Mouse (Mus musculus): ENCODE results near the gene Sox10. TPM values are rescaled to one million over a fixed set of nuclear protein-coding genes. Genes with fewer than 3 reads are reported as not detected.

Gene Sox10
- total and polyA plus RNA-seq, 2 experiments from 2014 or later = 0.12 to 0.53 TPM

GRCm38 (mm10) chr15:79144021-79144420 lies 21.0 kb downstream of the Sox10 start:
- no peak overlapping the region for H3K4me2 ChIP-seq (ENCODE audit: low read depth, low read length)
- peaks cover 7% of the 10 kb centered on the region; the same call in 1 of the 2 replicates for H3K4me1 ChIP-seq (ENCODE audit: control insufficient read depth, insufficient read depth)
- peaks cover 37% of the 10 kb centered on the region for H3K36me3 ChIP-seq (replicated peaks; ENCODE audit: control insufficient read depth, insufficient read depth, low read length)
- no peak for ATAC-seq (ENCODE audit: insufficient read depth, low read depth)
- no peak overlapping the region for H3K9ac ChIP-seq (replicated peaks; ENCODE audit: low read depth, low read length)
- H3K4me3 ChIP-seq (ENCODE audit: low read depth, low read length) = no peak overlapping the region
- no peak for DNase-seq (ENCODE audit: low spot score)
- TF ChIP-seq CTCF (IDR thresholded peaks at IDR 0.05; ENCODE audit: low read depth) (no peak), EP300 (IDR thresholded peaks at IDR 0.05; ENCODE audit: low read depth) (no peak)
- 57% methylated on average over 8 of the region's 8 CpGs for WGBS
- H3K27ac ChIP-seq (ENCODE audit: low read depth) = no peak overlapping the region
- H3K27me3 ChIP-seq (ENCODE audit: control insufficient read depth, insufficient read depth, low read length) = no peaks in the 10 kb centered on the region
- H3K9me3 ChIP-seq (replicated peaks; ENCODE audit: control insufficient read depth, low read length) = no peaks in the 10 kb centered on the region

GRCm38 (mm10) chr15:79143316-79143715 lies 21.7 kb downstream of the Sox10 start:
- peaks cover 37% of the 10 kb centered on the region for H3K36me3 ChIP-seq (replicated peaks; ENCODE audit: control insufficient read depth, insufficient read depth, low read length)
- DNase-seq (ENCODE audit: low spot score) (no peak), ATAC-seq (ENCODE audit: insufficient read depth, low read depth) (no peak)
- H3K27me3 ChIP-seq (ENCODE audit: control insufficient read depth, insufficient read depth, low read length) = no peaks in the 10 kb centered on the region
- 86% methylated on average over 11 of the region's 12 CpGs for WGBS
- H3K27ac ChIP-seq (ENCODE audit: low read depth) = no peak overlapping the region
- H3K4me1 ChIP-seq (ENCODE audit: control insufficient read depth, insufficient read depth) = peaks cover 7% of the 10 kb centered on the region; the same call in 1 of the 2 replicates
- H3K9ac ChIP-seq (replicated peaks; ENCODE audit: low read depth, low read length) = no peak overlapping the region
- no peak overlapping the region for H3K4me2 ChIP-seq (ENCODE audit: low read depth, low read length)
- H3K4me3 ChIP-seq (ENCODE audit: low read depth, low read length) = no peak overlapping the region
- TF ChIP-seq CTCF (IDR thresholded peaks at IDR 0.05; ENCODE audit: low read depth) (no peak), EP300 (IDR thresholded peaks at IDR 0.05; ENCODE audit: low read depth) (no peak)
- no peaks in the 10 kb centered on the region for H3K9me3 ChIP-seq (replicated peaks; ENCODE audit: control insufficient read depth, low read length)

DNA sequence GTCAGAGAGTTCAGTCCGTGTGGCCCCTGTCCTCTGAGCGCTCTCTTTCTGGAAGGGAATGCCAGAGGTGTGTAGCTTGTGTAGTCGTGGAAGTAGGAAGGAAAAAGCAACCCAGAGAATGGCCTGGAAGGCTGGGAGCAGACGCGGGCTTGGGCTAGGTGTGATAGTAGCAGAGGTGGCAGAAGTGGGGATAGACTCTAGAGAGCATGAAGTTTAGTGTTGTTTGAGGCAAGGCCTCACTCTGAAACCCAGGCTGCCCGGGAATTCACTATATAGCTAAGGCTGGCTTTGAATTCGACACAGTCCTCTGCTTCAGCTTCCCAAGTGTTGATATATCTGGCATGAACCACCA lies 23.5 kb downstream of the Sox10 start:
- Histone ChIP-seq H3K9me3 (replicated peaks; ENCODE audit: control insufficient read depth, low read length) (no peaks in the 10 kb centered on the region), H3K36me3 (replicated peaks; ENCODE audit: control insufficient read depth, insufficient read depth, low read length) (peaks cover 24% of the 10 kb centered on the region), H3K27me3 (ENCODE audit: control insufficient read depth, insufficient read depth, low read length) (no peaks in the 10 kb centered on the region), H3K4me2 (ENCODE audit: low read depth, low read length) (peak overlapping the region; percentile 92), H3K27ac (ENCODE audit: low read depth) (peak overlapping the region; percentile 28; the same call in 1 of the 2 replicates), H3K4me3 (ENCODE audit: low read depth, low read length) (peak overlapping the region; percentile 71), H3K4me1 (ENCODE audit: control insufficient read depth, insufficient read depth) (peaks cover 7% of the 10 kb centered on the region; the same call in 1 of the 2 replicates), H3K9ac (replicated peaks; ENCODE audit: low read depth, low read length) (peak overlapping the region; percentile 67)
- no peak for DNase-seq (ENCODE audit: low spot score)
- TF ChIP-seq CTCF (IDR thresholded peaks at IDR 0.05; ENCODE audit: low read depth) = no peak
- no peak for TF ChIP-seq EP300 (IDR thresholded peaks at IDR 0.05; ENCODE audit: low read depth)
- 0 out of 2 replicates have a peak, but pooled peaks have one; percentile 13 for ATAC-seq (ENCODE audit: insufficient read depth, low read depth)
- 0% methylated on average over 7 of the region's 7 CpGs for WGBS

DNA sequence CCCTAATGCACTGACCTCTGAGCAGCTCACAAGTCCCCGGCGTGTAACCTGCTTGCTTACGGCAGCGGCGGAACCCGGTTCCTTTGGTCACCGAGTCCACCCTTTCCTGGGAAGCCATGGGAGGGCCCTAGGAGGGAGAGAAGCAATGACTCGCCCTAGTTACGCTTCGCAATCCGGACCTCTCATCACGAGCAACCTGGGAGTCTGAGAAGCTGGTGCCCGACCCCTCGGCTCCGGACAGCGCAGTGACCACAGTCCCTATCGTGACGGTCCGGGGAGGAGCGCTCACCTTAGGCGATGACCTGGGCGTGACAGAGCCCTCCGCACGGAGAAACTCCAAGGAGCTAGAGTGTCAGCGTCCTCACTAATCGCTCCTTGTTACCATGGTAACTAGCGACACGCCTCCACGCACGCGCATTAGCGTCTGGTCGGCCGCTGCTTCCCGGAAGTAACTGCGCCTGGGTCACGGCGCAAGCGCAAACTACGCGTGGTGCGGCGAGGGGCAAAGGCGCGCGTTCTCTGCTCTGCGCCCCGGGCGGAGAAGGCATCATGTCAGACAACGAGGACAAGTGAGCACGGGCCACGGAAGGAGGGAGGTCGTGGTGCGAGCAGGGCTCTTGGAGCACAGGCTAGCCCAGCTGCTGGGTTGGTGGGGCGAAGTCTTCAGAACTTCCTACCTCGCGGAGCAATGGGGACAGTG lies 24.0 kb downstream of the Sox10 start, which contains the start of the genes Polr2f and 1700088E04Rik:
TSS of gene Polr2f (plus strand) at position 144 of the 700 bp plus-strand sequence.
TSS of gene 1700088E04Rik (minus strand) at position 388 of the 700 bp plus-strand sequence.
- peak within 1 kb of the TSS; percentile 28; the same call in 1 of the 2 replicates for H3K27ac ChIP-seq (ENCODE audit: low read depth)
- peak within 1 kb of the TSS; percentile 71 for H3K4me3 ChIP-seq (ENCODE audit: low read depth, low read length)

DNA sequence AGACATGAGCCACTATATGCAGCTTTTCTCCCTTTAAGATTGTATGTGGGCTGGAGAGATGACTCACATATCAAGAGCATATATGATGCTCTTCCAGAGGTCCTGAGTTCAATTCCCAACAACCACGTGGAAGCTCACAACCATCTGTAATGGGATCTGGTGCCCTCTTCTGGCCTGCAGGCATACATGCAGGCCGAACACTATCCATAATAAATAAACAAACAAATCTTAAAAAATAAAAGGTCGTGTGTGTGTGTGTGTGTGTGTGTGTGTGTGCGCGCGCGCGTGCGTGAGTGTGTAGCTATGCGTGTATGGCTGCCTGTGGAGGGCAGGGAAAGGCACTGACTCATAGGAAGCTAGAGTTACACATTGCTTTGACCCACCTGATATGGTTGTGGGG lies 25.4 kb downstream of the Sox10 start:
- Histone ChIP-seq H3K9ac (replicated peaks; ENCODE audit: low read depth, low read length) (no peak overlapping the region), H3K4me3 (ENCODE audit: low read depth, low read length) (no peak overlapping the region), H3K36me3 (replicated peaks; ENCODE audit: control insufficient read depth, insufficient read depth, low read length) (peaks cover 5% of the 10 kb centered on the region), H3K9me3 (replicated peaks; ENCODE audit: control insufficient read depth, low read length) (no peaks in the 10 kb centered on the region), H3K4me2 (ENCODE audit: low read depth, low read length) (no peak overlapping the region), H3K27ac (ENCODE audit: low read depth) (no peak overlapping the region), H3K4me1 (ENCODE audit: control insufficient read depth, insufficient read depth) (peaks cover 7% of the 10 kb centered on the region; the same call in 1 of the 2 replicates), H3K27me3 (ENCODE audit: control insufficient read depth, insufficient read depth, low read length) (no peaks in the 10 kb centered on the region)
- ATAC-seq (ENCODE audit: insufficient read depth, low read depth) (no peak), DNase-seq (ENCODE audit: low spot score) (no peak)
- TF ChIP-seq EP300 (IDR thresholded peaks at IDR 0.05; ENCODE audit: low read depth) = no peak
- TF ChIP-seq CTCF (IDR thresholded peaks at IDR 0.05; ENCODE audit: low read depth) = peak; percentile 59
- WGBS = 60% methylated on average over 10 of the region's 10 CpGs

More for the DNA sequence above, 24.0 kb downstream of the Sox10 start, which contains the start of the genes Polr2f and 1700088E04Rik:
- Histone ChIP-seq H3K36me3 (replicated peaks; ENCODE audit: control insufficient read depth, insufficient read depth, low read length) (peaks cover 18% of the 10 kb centered on the region), H3K9me3 (replicated peaks; ENCODE audit: control insufficient read depth, low read length) (no peaks in the 10 kb centered on the region), H3K4me2 (ENCODE audit: low read depth, low read length) (peak within 1 kb of the TSS; percentile 92), H3K9ac (replicated peaks; ENCODE audit: low read depth, low read length) (peak within 1 kb of the TSS; percentile 67), H3K27me3 (ENCODE audit: control insufficient read depth, insufficient read depth, low read length) (no peaks in the 10 kb centered on the region), H3K4me1 (ENCODE audit: control insufficient read depth, insufficient read depth) (peaks cover 7% of the 10 kb centered on the region; the same call in 1 of the 2 replicates)
- ATAC-seq (ENCODE audit: insufficient read depth, low read depth) (peak; percentile 88), DNase-seq (ENCODE audit: low spot score) (peak; percentile 90)
- TF ChIP-seq EP300 (IDR thresholded peaks at IDR 0.05; ENCODE audit: low read depth) = no peak
- TF ChIP-seq CTCF (IDR thresholded peaks at IDR 0.05; ENCODE audit: low read depth) = no peak
- under 1% methylated on average over 57 of the region's 57 CpGs for WGBS
